Mouse (Mus musculus): ENCODE data around the gene Mpzl2. TPM values are rescaled to one million over a fixed set of nuclear protein-coding genes. Genes with fewer than 3 reads are reported as not detected.

Gene Mpzl2
- polyA plus RNA-seq, 1 experiment from 2014 or later = 3.8 TPM

DNA sequence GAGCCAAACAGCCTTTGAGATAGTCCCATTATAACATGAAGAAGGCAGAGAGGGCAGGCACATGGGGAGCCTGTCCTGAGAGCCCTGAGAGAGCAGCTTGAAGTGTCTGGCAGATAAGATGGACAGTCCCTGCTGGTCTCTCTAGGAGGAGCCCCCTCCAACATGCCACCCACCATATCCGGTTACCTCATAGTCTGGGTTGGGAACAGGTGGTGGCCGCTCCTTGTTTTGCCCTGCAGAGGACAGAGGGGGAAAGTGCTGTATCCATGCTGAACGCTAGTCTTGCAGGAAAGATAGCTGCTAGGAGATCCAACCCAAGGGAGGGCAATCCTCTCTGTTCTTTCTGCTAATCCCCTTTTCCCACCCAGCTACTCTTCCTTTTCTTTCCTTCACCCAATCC is 39.4 kb upstream of the Mpzl2 start:
- ATAC-seq (ENCODE audit: low FRiP score) = no peak
- WGBS = 76% methylated on average over 3 of the region's 3 CpGs

DNA sequence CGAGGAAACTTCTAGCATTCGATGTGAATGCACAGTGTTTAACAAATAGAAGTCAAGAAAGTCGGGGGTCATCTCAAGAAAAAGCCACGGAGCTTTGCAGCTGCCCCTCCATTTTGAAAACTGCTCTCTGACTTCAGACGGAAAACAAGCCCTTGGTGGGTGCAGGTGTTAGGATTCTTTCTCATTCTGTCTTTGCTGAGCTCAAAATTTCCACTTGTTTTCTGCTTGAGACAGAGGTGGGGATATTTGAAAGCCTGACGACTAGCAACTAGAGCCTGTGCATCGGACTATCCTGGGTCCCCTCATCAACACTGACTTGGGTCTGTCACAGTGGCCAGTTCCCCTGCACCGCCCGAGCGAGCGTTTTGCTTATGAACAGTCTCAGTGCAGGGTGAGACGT is 32.2 kb upstream of the Mpzl2 start:
- Histone ChIP-seq H3K36me3 (ENCODE audit: control insufficient read depth, insufficient read depth, low read length) (no peaks in the 10 kb centered on the region), H3K4me3 (ENCODE audit: low read depth, low read length) (no peak overlapping the region), H3K27ac (ENCODE audit: low read depth, low read length) (no peak overlapping the region), H3K4me2 (replicated peaks; ENCODE audit: low read depth, low read length) (no peak overlapping the region), H3K9ac (ENCODE audit: low read depth, low read length) (no peak overlapping the region), H3K9me3 (ENCODE audit: control insufficient read depth, low read length) (no peaks in the 10 kb centered on the region), H3K4me1 (replicated peaks; ENCODE audit: control insufficient read depth, insufficient read depth, low read length) (no peaks in the 10 kb centered on the region), H3K27me3 (ENCODE audit: control insufficient read depth, insufficient read depth, low read length) (no peaks in the 10 kb centered on the region)
- ATAC-seq (ENCODE audit: low FRiP score) (no peak), DNase-seq (ENCODE audit: low spot score) (no peak)
- WGBS = 76% methylated on average over 12 of the region's 12 CpGs

More for the DNA sequence above, 39.4 kb upstream of the Mpzl2 start:
- Histone ChIP-seq H3K4me1 (replicated peaks; ENCODE audit: control insufficient read depth, insufficient read depth, low read length) (no peaks in the 10 kb centered on the region), H3K27me3 (ENCODE audit: control insufficient read depth, insufficient read depth, low read length) (no peaks in the 10 kb centered on the region), H3K9ac (ENCODE audit: low read depth, low read length) (no peak overlapping the region), H3K36me3 (ENCODE audit: control insufficient read depth, insufficient read depth, low read length) (no peaks in the 10 kb centered on the region), H3K27ac (ENCODE audit: low read depth, low read length) (no peak overlapping the region), H3K9me3 (ENCODE audit: control insufficient read depth, low read length) (no peaks in the 10 kb centered on the region), H3K4me2 (replicated peaks; ENCODE audit: low read depth, low read length) (no peak overlapping the region), H3K4me3 (ENCODE audit: low read depth, low read length) (no peak overlapping the region)
- no peak for DNase-seq (ENCODE audit: low spot score)

DNA sequence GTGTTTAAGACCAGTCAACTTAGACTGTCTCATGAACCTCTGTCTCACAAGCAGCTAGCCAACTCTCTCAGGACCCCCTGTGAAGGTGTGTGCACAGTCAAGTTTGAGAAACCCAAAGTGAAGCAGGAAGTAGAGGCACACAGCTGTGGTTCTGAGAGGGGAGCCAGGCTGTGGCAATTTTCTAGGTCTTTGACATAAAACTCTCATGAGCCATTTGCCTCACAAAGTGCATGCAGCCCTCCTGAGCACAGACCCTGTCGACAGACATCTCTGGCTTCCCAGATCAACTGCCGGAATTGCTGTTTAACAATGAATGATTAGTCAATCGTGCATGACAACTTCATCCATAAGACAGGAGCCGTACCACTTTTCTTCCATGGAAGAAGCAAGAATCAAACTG is 31.3 kb upstream of the Mpzl2 start:
- no peak for ATAC-seq (ENCODE audit: low FRiP score)
- no peak for DNase-seq (ENCODE audit: low spot score)
- 71% methylated on average over 4 of the region's 4 CpGs for WGBS

GRCm38 (mm10) chr9:45009180-45010078 is 30.2 kb upstream of the Mpzl2 start, which contains the start of gene Cd3e:
Gene Cd3e, minus strand, starts transcription at chr9:45009627.
- H3K4me1 ChIP-seq (replicated peaks; ENCODE audit: control insufficient read depth, insufficient read depth, low read length) = no peaks in the 10 kb centered on the region
- H3K27me3 ChIP-seq (ENCODE audit: control insufficient read depth, insufficient read depth, low read length) = no peaks in the 10 kb centered on the region
- no peak within 1 kb of the TSS for H3K9ac ChIP-seq (ENCODE audit: low read depth, low read length)
- ATAC-seq (ENCODE audit: low FRiP score) (no peak), DNase-seq (ENCODE audit: low spot score) (no peak)
- H3K4me2 ChIP-seq (replicated peaks; ENCODE audit: low read depth, low read length) = no peak within 1 kb of the TSS
- no peaks in the 10 kb centered on the region for H3K36me3 ChIP-seq (ENCODE audit: control insufficient read depth, insufficient read depth, low read length)
- 84% methylated on average over 19 of the region's 19 CpGs for WGBS
- no peak within 1 kb of the TSS for H3K27ac ChIP-seq (ENCODE audit: low read depth, low read length)
- H3K9me3 ChIP-seq (ENCODE audit: control insufficient read depth, low read length) = no peaks in the 10 kb centered on the region
- no peak within 1 kb of the TSS for H3K4me3 ChIP-seq (ENCODE audit: low read depth, low read length)

More for the DNA sequence above, 31.3 kb upstream of the Mpzl2 start:
- H3K36me3 ChIP-seq (ENCODE audit: control insufficient read depth, insufficient read depth, low read length) = no peaks in the 10 kb centered on the region
- H3K4me2 ChIP-seq (replicated peaks; ENCODE audit: low read depth, low read length) = no peak overlapping the region
- no peaks in the 10 kb centered on the region for H3K4me1 ChIP-seq (replicated peaks; ENCODE audit: control insufficient read depth, insufficient read depth, low read length)
- no peak overlapping the region for H3K27ac ChIP-seq (ENCODE audit: low read depth, low read length)
- no peak overlapping the region for H3K9ac ChIP-seq (ENCODE audit: low read depth, low read length)
- H3K9me3 ChIP-seq (ENCODE audit: control insufficient read depth, low read length) = no peaks in the 10 kb centered on the region
- H3K27me3 ChIP-seq (ENCODE audit: control insufficient read depth, insufficient read depth, low read length) = no peaks in the 10 kb centered on the region
- H3K4me3 ChIP-seq (ENCODE audit: low read depth, low read length) = no peak overlapping the region

- no peaks in the 10 kb centered on the region for H3K36me3 ChIP-seq (ENCODE audit: control insufficient read depth, insufficient read depth, low read length)
- no peak overlapping the region for H3K9ac ChIP-seq (ENCODE audit: low read depth, low read length)
- H3K27me3 ChIP-seq (ENCODE audit: control insufficient read depth, insufficient read depth, low read length) = no peaks in the 10 kb centered on the region
- whole genome bisulfite sequencing = 80% methylated on average over 4 of the region's 4 CpGs
- no peak overlapping the region for H3K4me2 ChIP-seq (replicated peaks; ENCODE audit: low read depth, low read length)
- H3K27ac ChIP-seq (ENCODE audit: low read depth, low read length) = no peak overlapping the region
- no peaks in the 10 kb centered on the region for H3K9me3 ChIP-seq (ENCODE audit: control insufficient read depth, low read length)
- no peaks in the 10 kb centered on the region for H3K4me1 ChIP-seq (replicated peaks; ENCODE audit: control insufficient read depth, insufficient read depth, low read length)
- no peak overlapping the region for H3K4me3 ChIP-seq (ENCODE audit: low read depth, low read length)
- DNase-seq (ENCODE audit: low spot score) (peak; percentile 8), ATAC-seq (ENCODE audit: low FRiP score) (no peak)
Observed at GRCm38 (mm10) chr9:45010461-45010860, 29.1 kb upstream of the Mpzl2 start.

DNA sequence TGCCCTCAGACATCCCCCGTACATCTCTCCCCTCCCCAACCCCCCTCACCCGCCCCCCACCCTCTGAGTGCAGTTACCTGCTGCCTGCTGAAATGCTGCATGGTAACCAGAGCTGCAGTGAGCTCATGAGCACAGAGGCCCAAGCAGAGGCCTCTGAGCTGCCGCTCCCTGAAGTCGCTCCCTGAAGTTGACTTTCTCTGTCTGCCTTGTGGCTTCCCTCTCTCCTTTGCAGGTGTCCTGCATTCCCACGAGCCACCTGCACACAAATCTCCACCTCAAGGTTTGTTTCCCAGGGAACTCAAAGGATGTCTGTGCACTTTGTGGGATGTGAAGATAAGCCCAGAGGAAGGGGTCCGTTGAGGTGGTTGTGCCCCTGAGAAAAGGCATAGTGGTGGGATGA is 28.3 kb upstream of the Mpzl2 start:
- DNase-seq (ENCODE audit: low spot score) = no peak
- no peaks in the 10 kb centered on the region for H3K36me3 ChIP-seq (ENCODE audit: control insufficient read depth, insufficient read depth, low read length)
- H3K4me1 ChIP-seq (replicated peaks; ENCODE audit: control insufficient read depth, insufficient read depth, low read length) = no peaks in the 10 kb centered on the region
- ATAC-seq (ENCODE audit: low FRiP score) = no peak
- H3K9me3 ChIP-seq (ENCODE audit: control insufficient read depth, low read length) = no peaks in the 10 kb centered on the region
- no peak overlapping the region for H3K9ac ChIP-seq (ENCODE audit: low read depth, low read length)
- H3K4me3 ChIP-seq (ENCODE audit: low read depth, low read length) = no peak overlapping the region
- no peak overlapping the region for H3K27ac ChIP-seq (ENCODE audit: low read depth, low read length)
- 47% methylated on average over 6 of the region's 6 CpGs for WGBS
- no peaks in the 10 kb centered on the region for H3K27me3 ChIP-seq (ENCODE audit: control insufficient read depth, insufficient read depth, low read length)
- H3K4me2 ChIP-seq (replicated peaks; ENCODE audit: low read depth, low read length) = no peak overlapping the region

DNA sequence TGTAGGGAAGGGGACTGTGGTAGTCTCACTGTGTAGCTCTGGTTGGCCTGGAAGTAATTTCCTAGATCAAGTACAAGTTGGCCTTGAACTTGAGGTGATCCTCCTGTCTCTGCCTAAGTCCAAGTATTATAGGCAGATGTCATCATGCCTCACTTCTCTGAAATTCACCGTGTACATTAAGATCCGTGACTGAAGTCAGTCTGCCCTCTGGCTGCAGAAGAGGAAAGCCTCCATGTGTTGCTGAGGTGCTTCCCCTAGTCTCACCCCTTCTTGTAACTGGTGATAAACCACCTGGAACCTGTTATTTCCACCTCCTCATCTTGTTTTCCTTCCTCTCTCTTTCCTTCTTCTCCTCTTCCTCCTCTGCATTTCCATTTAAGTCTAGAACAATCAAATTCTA is 24.7 kb upstream of the Mpzl2 start:
- no peaks in the 10 kb centered on the region for H3K36me3 ChIP-seq (ENCODE audit: control insufficient read depth, insufficient read depth, low read length)
- no peak for DNase-seq (ENCODE audit: low spot score)
- H3K4me2 ChIP-seq (replicated peaks; ENCODE audit: low read depth, low read length) = no peak overlapping the region
- no peaks in the 10 kb centered on the region for H3K27me3 ChIP-seq (ENCODE audit: control insufficient read depth, insufficient read depth, low read length)
- 32% methylated on average over 2 of the region's 2 CpGs for WGBS
- ATAC-seq (ENCODE audit: low FRiP score) = no peak
- H3K9me3 ChIP-seq (ENCODE audit: control insufficient read depth, low read length) = no peaks in the 10 kb centered on the region
- H3K27ac ChIP-seq (ENCODE audit: low read depth, low read length) = no peak overlapping the region
- no peaks in the 10 kb centered on the region for H3K4me1 ChIP-seq (replicated peaks; ENCODE audit: control insufficient read depth, insufficient read depth, low read length)
- H3K4me3 ChIP-seq (ENCODE audit: low read depth, low read length) = no peak overlapping the region
- no peak overlapping the region for H3K9ac ChIP-seq (ENCODE audit: low read depth, low read length)

- Histone ChIP-seq H3K27ac (ENCODE audit: low read depth, low read length) (no peak overlapping the region), H3K9ac (ENCODE audit: low read depth, low read length) (no peak overlapping the region), H3K9me3 (ENCODE audit: control insufficient read depth, low read length) (no peaks in the 10 kb centered on the region), H3K27me3 (ENCODE audit: control insufficient read depth, insufficient read depth, low read length) (no peaks in the 10 kb centered on the region), H3K4me1 (replicated peaks; ENCODE audit: control insufficient read depth, insufficient read depth, low read length) (no peaks in the 10 kb centered on the region), H3K4me2 (replicated peaks; ENCODE audit: low read depth, low read length) (no peak overlapping the region), H3K36me3 (ENCODE audit: control insufficient read depth, insufficient read depth, low read length) (no peaks in the 10 kb centered on the region), H3K4me3 (ENCODE audit: low read depth, low read length) (no peak overlapping the region)
- WGBS = 70% methylated on average over 3 of the region's 3 CpGs
- DNase-seq (ENCODE audit: low spot score) (no peak), ATAC-seq (ENCODE audit: low FRiP score) (no peak)
Observed at GRCm38 (mm10) chr9:45015841-45016240, 23.8 kb upstream of the Mpzl2 start.

DNA sequence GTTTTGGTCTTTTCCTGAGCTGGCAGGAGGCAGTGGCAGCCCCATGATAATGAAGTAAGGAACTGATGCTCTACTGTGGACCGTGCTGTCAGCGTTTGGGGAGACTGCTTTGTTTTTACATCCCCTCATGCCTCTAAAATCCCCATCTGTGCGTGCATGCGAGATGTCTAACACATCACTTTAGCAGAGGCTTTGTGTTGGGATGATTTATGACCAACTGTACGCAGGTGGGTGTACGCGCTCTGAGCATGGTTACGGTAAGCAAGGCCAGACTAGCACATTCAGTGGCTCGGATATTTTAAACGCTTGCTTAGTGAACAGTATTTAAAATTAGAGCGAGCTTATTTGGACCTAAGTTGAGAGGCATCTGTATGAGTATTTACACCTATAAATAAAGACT is 21.6 kb upstream of the Mpzl2 start:
- H3K9ac ChIP-seq (ENCODE audit: low read depth, low read length) = no peak overlapping the region
- H3K4me1 ChIP-seq (replicated peaks; ENCODE audit: control insufficient read depth, insufficient read depth, low read length) = no peaks in the 10 kb centered on the region
- H3K36me3 ChIP-seq (ENCODE audit: control insufficient read depth, insufficient read depth, low read length) = no peaks in the 10 kb centered on the region
- no peak for DNase-seq (ENCODE audit: low spot score)
- no peak overlapping the region for H3K4me3 ChIP-seq (ENCODE audit: low read depth, low read length)
- 83% methylated on average over 11 of the region's 11 CpGs for WGBS
- ATAC-seq (ENCODE audit: low FRiP score) = no peak
- no peak overlapping the region for H3K27ac ChIP-seq (ENCODE audit: low read depth, low read length)
- no peaks in the 10 kb centered on the region for H3K27me3 ChIP-seq (ENCODE audit: control insufficient read depth, insufficient read depth, low read length)
- H3K9me3 ChIP-seq (ENCODE audit: control insufficient read depth, low read length) = no peaks in the 10 kb centered on the region
- H3K4me2 ChIP-seq (replicated peaks; ENCODE audit: low read depth, low read length) = no peak overlapping the region
